Mouse (Mus musculus) left cerebral cortex, postnatal 4 days (tissue): ENCODE measurements around the gene Ctla4. TPM values are rescaled to one million over a fixed set of nuclear protein-coding genes. Genes with fewer than 3 reads are reported as not detected.

Source experiments
- DNase-seq: peaks from one replicate; pipeline ENCODE4 v3.0.0-alpha.2; 2022
- intact Hi-C: fragments of 180-260 bp; cut with DNase I; formaldehyde crosslinking; loops from one replicate; pipeline ENCODE4 v1.15.1; 2025
- total RNA-seq, 2 experiments: library from RNA; stranded (reverse); gene quantifications; 2 replicates each; pipeline ENCODE4 v1.2.3; 2021

Gene Ctla4
- total RNA-seq, 2 experiments from 2014 or later, result not detected

GRCm38 (mm10) chr1:60862951-60863461 is 23.8 kb upstream of the Ctla4 start:
- DNase-seq, result no peak
- intact Hi-C loops, result loop anchor here (5.0 kb wide), 1 partner anchor 296 kb away; the partner anchor contains the start of gene Raph1

GRCm38 (mm10) chr1:60863701-60864100 is 23.1 kb upstream of the Ctla4 start:
- no peak for DNase-seq
- intact Hi-C loops, result loop anchor here (5.0 kb wide), 1 partner anchor 296 kb away; the partner anchor contains the start of gene Raph1

DNA sequence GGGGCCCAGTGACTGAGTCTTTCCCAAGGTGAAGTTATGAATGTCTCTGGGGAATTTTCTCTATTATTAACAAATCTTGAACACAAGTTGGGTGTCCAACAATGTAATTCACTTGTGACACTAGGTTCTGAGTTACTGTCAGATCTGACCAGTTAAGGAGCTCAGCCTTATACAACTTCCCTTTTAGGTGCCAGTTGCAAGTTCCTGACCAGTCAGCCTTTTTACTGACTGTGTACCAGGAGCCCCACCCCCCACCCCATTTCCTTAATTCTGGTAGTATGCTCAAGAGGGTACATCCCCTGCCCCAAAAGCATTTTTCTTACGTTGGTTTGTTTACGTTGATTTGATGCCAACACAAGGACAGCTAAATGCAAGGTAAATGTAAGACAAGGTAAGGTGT is 21.6 kb upstream of the Ctla4 start:
- intact Hi-C loops, result no loop called here
- no peak for DNase-seq

- intact Hi-C loops, result no loop called here
- no peak for DNase-seq
Observed at GRCm38 (mm10) chr1:60866043-60866442, 20.8 kb upstream of the Ctla4 start.

GRCm38 (mm10) chr1:60868333-60869277 is 18.2 kb upstream of the Ctla4 start:
- intact Hi-C loops, result no loop called here
- peak; percentile 64 for DNase-seq

- DNase-seq, result no peak
- intact Hi-C loops, result no loop called here
Observed at GRCm38 (mm10) chr1:60875267-60875666, 11.5 kb upstream of the Ctla4 start.

DNA sequence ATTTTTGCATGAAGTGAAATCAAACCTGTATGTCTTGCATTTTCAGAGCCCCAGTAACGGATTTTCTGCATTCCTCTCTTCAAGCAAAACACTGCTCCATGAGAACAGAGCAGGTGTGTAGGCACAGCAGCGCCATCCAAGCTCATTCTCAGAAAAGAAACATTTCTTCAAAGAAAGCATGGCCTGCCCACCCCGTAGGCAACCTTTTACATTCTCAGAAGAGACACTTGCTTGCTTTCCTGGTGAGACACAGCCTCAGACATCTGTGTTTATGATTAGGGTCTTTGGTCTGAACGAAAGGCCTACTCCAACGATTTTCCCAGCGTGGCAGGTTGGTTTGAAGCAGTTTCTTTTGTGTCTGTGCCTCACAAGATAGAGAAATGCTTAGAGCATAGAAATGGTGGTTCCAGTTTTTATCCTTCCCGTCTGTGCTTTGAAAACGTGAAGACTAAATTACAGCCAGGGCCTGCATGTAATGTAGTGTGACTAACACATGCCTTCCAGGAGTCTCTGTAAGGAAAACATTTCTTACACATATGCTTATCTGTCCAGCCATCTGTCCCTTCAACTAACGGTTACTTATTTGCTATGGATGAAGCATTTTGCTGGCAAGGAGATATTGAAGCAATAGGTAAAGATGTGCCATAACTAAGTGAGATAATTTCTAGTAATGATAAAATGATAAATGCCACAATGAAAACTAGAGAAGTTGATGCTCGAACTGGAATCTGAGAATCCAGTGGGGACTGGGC is 6.5 kb upstream of the Ctla4 start:
- intact Hi-C loops, result no loop called here
- no peak for DNase-seq

DNA sequence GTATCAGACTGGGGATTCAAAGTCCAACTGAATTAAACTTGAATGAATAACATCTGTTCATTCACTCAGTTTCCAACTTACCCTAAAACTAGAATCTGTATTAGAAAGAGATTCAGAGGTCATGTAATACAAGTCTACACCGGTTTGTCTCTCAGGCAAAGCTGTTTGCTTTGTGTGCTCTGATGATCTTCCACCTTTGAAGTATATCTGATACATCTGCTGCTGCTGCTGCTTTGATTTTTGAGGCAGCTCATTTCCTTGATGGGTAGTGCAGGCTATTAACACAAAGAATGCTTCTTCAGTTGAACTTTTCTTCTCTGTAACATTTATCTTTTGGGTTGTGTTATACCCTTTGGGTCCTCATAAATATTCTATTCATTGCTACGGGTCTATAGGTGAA is 4.0 kb upstream of the Ctla4 start:
- no peak for DNase-seq
- intact Hi-C loops, result no loop called here

- DNase-seq, result no peak
- intact Hi-C loops, result no loop called here
Observed at GRCm38 (mm10) chr1:60883279-60883678, 3.5 kb upstream of the Ctla4 start.

DNA sequence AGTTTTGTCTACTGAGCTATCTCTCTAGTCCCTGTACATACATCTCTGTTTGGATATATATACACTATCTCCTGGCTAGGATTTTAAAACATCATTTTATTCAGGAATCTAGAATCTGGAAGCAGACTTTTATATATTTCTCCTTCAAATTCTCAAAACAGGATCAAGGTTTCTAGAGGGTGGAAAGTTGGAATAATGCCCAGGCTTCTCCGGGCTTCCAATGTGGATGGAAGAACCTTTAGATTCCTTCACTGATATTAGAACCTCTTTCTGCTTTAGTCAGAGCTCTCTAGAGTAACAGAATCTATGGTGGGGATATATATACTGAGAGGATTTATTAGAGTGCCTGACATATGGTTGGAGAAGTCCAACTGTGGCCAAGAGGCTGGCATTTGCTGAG is 2.2 kb upstream of the Ctla4 start:
- no peak for DNase-seq
- intact Hi-C loops, result no loop called here

DNA sequence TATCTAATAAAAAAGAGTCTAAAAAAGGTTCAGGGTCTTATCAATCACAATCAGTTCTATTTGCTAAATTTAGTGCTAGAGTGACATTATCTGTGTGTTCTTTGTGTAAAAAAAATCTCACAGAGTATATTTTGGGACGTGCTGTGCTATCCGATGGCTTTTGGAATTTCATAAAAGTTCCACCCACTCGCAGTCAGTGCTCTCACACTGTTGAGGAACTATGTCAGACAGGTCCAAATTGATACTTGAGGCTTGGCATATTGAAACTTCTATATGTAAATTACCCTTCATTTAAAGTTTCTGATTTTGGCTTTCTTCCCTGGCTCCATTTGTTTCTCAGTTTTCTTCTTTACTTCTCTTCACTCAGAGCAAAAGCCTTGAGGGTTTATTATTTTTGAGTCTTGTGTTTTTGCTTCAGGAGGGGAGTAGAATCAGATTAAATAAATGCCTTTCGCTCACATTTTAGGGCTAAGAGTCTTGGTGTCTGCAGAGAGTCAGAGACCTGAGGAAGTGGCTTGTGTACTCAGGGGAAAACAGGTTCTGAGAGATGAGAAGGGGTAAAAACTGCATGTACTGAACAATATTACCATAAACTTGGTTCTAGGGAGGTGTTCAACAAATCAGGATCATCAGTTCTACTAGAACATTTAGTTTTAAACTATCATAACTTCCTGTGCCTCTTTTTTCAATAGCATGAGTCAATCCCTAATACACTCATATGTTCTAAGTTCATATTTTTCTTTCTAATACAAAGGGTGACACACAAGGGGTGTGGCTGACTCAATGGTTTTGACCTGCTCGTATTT is 11.5 kb downstream of the Ctla4 start:
- DNase-seq, result no peak
- intact Hi-C loops, result no loop called here

- DNase-seq, result no peak
Observed at GRCm38 (mm10) chr1:60898933-60899210, 12.1 kb downstream of the Ctla4 start.

GRCm38 (mm10) chr1:60899244-60899643 is 12.4 kb downstream of the Ctla4 start:
- DNase-seq, result no peak
- intact Hi-C loops, result no loop called here

More at GRCm38 (mm10) chr1:60898933-60899210, 12.1 kb downstream of the Ctla4 start:
- intact Hi-C loops, result no loop called here

- DNase-seq, result no peak
- intact Hi-C loops, result no loop called here
Observed at GRCm38 (mm10) chr1:60902547-60902946, 15.7 kb downstream of the Ctla4 start.

GRCm38 (mm10) chr1:60903126-60903525 is 16.3 kb downstream of the Ctla4 start:
- intact Hi-C loops, result no loop called here
- no peak for DNase-seq

DNA sequence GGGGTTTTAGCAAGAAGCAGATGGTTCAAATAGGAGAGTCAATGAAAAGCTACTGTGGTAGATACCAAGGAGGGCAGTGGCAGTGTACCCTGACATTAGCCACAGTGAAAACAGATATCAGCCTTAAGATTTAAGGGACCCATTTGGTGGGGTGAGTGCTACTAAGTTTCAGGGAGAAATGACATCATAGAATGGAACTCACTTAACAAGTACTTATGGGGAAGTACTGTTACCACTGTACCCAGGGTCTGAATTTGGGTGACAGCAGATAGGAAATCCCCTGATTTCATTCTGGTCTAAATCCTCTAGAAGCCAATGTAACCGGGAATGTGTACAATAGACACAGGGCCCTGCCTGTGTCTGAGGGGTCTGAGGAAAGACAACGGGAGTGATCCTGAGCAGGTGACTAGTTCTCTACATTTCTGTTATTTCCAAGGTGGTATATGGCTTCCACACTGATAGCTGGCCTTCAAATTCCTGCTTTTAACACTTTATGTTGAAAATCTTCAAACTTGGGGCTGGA is 17.7 kb downstream of the Ctla4 start:
- intact Hi-C loops, result no loop called here
- no peak for DNase-seq

- intact Hi-C loops, result no loop called here
- DNase-seq, result no peak
Observed at GRCm38 (mm10) chr1:60907466-60907865, 20.7 kb downstream of the Ctla4 start.

DNA sequence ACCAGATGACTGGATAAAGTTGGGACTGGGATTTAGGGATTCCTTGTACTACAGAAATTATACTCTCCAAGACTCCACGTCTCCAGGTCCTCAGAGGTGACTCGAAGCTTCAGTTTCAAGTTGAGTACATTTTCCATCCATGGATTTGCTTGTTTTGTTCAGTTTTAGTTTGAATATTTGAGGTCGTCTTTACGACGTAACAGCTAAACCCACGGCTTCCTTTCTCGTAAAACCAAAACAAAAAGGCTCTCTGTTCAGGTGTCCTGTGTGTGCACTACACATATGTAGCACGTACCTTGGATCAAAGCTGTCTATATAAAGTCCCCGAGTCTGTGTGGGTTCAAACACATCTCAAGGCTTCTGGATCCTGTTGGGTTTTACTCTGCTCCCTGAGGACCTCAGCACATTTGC is 22.0 kb downstream of the Ctla4 start:
- intact Hi-C loops, result no loop called here
- no peak for DNase-seq

- DNase-seq, result no peak
- intact Hi-C loops, result no loop called here
Observed at GRCm38 (mm10) chr1:60909746-60910145, 22.9 kb downstream of the Ctla4 start.

- intact Hi-C loops, result no loop called here
Observed at GRCm38 (mm10) chr1:60910796-60911195, 24.0 kb downstream of the Ctla4 start.

GRCm38 (mm10) chr1:60911631-60912030 is 24.8 kb downstream of the Ctla4 start:
- intact Hi-C loops, result no loop called here

More at GRCm38 (mm10) chr1:60910796-60911195, 24.0 kb downstream of the Ctla4 start:
- DNase-seq, result no peak

More at GRCm38 (mm10) chr1:60911631-60912030, 24.8 kb downstream of the Ctla4 start:
- no peak for DNase-seq
